Mouse (Mus musculus) gastrocnemius, adult 2 months (tissue): ENCODE measurements around the gene Gm45213. TPM values are rescaled to one million over a fixed set of nuclear protein-coding genes. Genes with fewer than 3 reads are reported as not detected.
"Not testable (repeated sequence)": the region's sequence is repeated elsewhere in the genome, so short reads cannot be mapped to it uniquely, and the experiment has no call there.

Experiments
- DNase-seq: peaks from one replicate; pipeline ENCODE4 v3.0.0; 2022
- H3K27ac ChIP-seq: fragments of 200-600 bp; 2 replicates; pipeline ENCODE4 v1.8.1; 2022; ENCODE audit warnings: mild to moderate bottlenecking
- H3K4me3 ChIP-seq: fragments of 200-600 bp; 2 replicates; pipeline ENCODE4 v1.8.1; 2022; ENCODE audit warnings: mild to moderate bottlenecking, moderate library complexity
- CTCF ChIP-seq: fragments of 200-600 bp; IDR thresholded peaks from 2 replicates; pipeline ENCODE4 v1.8.1; 2022; ENCODE audit warnings: antibody characterized with exemption, mild to moderate bottlenecking, moderate library complexity
- intact Hi-C: fragments of 180-260 bp; cut with DNase I; formaldehyde crosslinking; loops from one replicate; pipeline ENCODE4 v1.15.1; 2025
- total RNA-seq, 2 experiments: library from RNA; stranded (reverse); gene quantifications; 2 replicates each; pipeline ENCODE4 v1.2.3; 2021

The Gm45213 gene
- total RNA-seq, 2 experiments from 2014 or later, result not detected

- TF ChIP-seq CTCF, result no peak
- no peak for DNase-seq
- Histone ChIP-seq H3K27ac (no peak overlapping the region), H3K4me3 (no peak overlapping the region)
- intact Hi-C loops, result no loop called here
Observed at GRCm38 (mm10) chr7:66036809-66037208, 6.6 kb upstream of the Gm45213 start.

DNA sequence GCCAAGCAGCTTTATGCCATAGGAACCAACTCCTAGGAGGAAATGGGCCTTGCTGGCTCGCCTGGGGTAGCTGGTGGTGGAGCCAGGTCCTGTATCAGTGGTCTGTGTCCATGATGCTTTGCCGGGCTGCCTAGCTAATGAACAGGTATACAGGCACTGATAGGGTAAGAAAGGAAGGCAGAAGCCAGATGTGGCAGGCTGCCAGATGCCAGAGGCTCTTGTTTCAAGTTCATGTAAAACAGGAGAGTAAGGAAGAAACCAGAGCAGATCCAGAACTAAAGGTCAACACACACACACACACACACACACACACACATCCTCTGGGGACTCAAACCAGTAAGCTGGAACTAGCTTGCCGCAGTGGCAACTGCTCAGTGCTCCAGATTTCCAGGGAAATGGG lies 5.1 kb upstream of the Gm45213 start:
- Histone ChIP-seq H3K27ac (no peak overlapping the region), H3K4me3 (no peak overlapping the region)
- intact Hi-C loops, result no loop called here
- peak; percentile 35 for DNase-seq
- TF ChIP-seq CTCF, result no peak

- H3K27ac ChIP-seq, result no peak overlapping the region
- DNase-seq, result no peak
- no peak overlapping the region for H3K4me3 ChIP-seq
- TF ChIP-seq CTCF, result no peak
- intact Hi-C loops, result no loop called here
Observed at GRCm38 (mm10) chr7:66038730-66039129, 4.7 kb upstream of the Gm45213 start.

DNA sequence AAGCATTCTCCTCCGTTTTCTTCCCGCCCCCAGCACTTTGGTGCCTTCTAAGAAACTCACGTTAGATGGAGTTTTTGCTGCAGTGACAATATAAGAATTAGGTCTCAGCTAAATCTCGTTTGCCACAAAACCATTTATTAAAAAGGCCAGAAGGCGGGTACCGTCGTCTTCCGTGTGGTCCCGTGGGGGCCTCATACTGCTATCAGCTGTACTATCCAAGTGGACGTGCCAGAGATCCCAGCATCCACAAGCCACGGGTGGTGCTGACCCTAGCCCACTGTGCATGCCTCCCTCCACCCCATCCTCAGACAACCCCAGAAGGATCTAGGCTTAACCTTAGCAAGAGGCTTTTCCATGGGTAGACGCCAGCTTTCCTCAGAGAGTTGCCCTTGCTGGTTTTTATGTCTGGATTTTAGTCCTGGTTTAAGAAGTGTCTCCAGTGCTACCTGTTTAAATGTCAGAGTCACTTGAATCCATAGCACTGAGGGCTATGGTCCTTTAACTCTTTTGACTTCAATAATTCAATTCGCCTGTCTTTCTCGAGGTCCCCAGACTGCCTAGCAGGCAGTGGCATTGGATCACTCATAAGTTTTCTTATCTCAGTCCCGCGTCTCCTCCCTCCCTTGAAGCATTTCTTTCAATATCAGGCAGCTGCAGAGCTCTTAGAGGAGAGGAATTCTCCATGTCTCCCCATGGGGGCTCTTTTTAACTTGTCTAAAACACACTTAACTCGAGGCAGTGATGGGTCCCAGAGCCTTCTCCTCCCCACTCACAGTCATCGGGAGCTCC lies 3.2 kb upstream of the Gm45213 start:
- intact Hi-C loops, result no loop called here
- DNase-seq, result no peak
- Histone ChIP-seq H3K27ac (no peak overlapping the region), H3K4me3 (no peak overlapping the region)
- no peak for TF ChIP-seq CTCF

DNA sequence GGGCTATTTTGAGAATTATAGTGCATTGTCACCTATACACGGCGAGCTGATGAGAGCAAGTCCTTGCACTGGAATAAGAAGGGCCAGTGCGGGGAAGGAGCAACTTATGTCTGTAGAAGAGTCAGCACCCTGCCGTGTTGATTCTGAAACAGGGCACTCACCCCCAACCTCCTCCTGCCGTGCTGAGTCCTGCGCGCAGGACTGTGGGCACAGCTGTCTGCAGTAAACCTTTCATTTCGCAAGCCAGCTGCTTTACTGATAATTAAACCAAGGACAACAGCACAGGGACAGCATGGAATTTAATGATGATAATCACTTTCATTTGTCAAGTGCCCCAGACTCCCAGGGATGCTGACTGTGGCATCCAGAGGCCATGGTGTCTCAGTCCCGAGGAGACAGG lies 1.2 kb downstream of the Gm45213 start:
- Histone ChIP-seq H3K27ac (no peak overlapping the region), H3K4me3 (no peak overlapping the region)
- no peak for DNase-seq
- intact Hi-C loops, result no loop called here
- no peak for TF ChIP-seq CTCF

GRCm38 (mm10) chr7:66046921-66047918 lies 3.8 kb downstream of the Gm45213 start:
- H3K4me3 ChIP-seq, result no peak overlapping the region
- no peak overlapping the region for H3K27ac ChIP-seq
- TF ChIP-seq CTCF, result no peak
- no peak for DNase-seq
- intact Hi-C loops, result no loop called here

DNA sequence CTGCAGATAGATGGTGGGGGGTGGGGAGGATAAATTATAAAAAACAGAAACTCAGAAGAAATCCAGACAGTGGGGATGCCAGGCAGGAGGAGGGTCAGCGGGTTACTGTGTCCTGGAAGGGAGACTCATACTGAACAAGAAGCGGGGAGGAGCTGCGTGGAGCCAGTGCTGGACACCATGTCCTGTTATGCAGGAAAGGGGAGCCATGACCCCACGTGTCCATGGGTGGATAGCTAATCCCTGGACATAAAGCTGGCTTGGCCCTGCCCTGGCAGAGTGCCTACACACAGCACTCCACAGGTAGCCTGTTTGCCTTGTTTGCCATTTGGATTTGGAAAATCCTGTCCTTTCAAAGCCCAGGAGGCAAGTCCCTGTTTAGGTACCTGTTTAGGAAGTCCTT lies 4.6 kb downstream of the Gm45213 start:
- Histone ChIP-seq H3K27ac (no peak overlapping the region), H3K4me3 (no peak overlapping the region)
- DNase-seq, result no peak
- TF ChIP-seq CTCF, result no peak
- intact Hi-C loops, result no loop called here

DNA sequence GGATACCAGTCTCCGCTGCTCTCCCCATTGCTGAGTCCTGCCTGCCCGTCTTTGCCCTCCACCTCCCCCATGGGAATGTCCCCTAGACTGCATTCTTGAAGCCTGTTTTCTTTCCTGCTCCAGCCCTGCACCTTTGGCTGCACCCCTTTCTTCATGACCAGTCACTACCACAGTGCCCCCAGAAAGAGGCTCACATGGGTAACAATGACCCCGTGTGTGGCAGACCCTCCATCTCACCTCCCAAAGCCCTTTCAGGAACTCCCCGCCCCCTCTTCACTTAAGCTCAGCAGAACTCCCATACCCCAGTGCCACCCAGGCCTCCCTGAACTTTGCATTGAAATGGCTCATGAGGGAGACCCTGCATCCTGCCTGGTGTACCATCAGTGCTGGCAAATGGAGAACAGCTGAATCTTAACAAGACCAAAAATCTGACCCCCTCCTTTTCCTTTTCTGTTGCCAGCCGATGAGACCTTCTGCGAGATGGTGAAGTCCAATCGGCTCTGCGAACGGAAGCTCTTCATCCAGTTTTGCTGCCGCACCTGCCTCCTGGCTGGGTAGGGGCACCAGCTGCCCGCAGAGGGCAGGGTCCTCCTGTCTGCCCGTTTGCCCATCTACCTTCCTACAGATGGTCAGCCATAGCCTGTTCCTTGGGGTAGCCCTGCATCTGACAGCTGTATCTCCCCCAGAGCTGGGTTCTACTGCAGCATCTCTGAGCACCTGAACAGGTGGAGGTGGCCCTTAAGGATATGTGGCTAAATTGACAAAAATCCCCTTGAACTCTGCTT lies 5.2 kb downstream of the Gm45213 start:
- no peak for DNase-seq
- no peak for TF ChIP-seq CTCF
- H3K4me3 ChIP-seq, result no peak overlapping the region
- intact Hi-C loops, result no loop called here
- H3K27ac ChIP-seq, result no peak overlapping the region

DNA sequence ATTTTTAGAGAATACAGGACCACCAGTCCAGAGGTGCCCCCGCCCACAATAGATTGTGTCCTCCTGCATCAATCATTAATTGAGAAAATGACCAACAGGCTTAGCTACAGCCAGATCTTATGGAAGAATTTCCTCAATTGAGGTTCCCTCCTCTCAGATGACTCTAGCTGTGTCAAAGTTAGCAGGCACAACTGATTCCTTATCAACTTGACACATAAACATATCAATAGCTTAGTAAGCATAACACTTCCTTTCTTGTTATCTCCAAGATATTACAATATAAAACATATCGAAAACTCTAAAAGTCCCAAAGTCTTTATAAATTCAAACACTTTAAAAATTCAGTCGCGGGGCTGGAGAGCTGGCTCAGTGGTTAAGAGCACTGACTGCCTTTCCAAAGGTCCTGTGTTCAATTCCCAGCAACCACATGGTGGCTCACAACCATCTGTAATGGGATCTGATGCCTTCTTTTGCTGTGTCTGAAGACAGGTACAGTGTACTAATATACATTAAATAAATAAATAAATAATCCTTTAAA lies 10.6 kb downstream of the Gm45213 start:
- TF ChIP-seq CTCF, result no peak
- intact Hi-C loops, result loop anchor here (2.0 to 5.0 kb wide), 2 partner anchors 282 to 349 kb away; no protein-coding TSS in a partner anchor
- no peak for DNase-seq
- H3K27ac ChIP-seq, result no peak overlapping the region
- H3K4me3 ChIP-seq, result no peak overlapping the region

- not testable (repeated sequence) for H3K4me3 ChIP-seq, DNase-seq, H3K27ac ChIP-seq
- peak; percentile 86 for TF ChIP-seq CTCF
- intact Hi-C loops, result loop anchor here (2.0 kb wide), 1 partner anchor 351 kb away; no protein-coding TSS in a partner anchor
Observed at GRCm38 (mm10) chr7:66055356-66055755, 12.0 kb downstream of the Gm45213 start.

- no peak for TF ChIP-seq CTCF
- DNase-seq, result no peak
- intact Hi-C loops, result no loop called here
- H3K4me3 ChIP-seq, result peak within 1 kb of the TSS; percentile 99
- H3K27ac ChIP-seq, result peak within 1 kb of the TSS; percentile 95
Observed at GRCm38 (mm10) chr7:66058703-66059102, 15.3 kb downstream of the Gm45213 start, which contains the start of gene Snrpa1. Gene Snrpa1 (plus strand): TSS chr7:66059003.
